Mouse (Mus musculus) lung, adult 2 months (tissue): Measurements from ENCODE around the gene Plppr3. TPM values are rescaled to one million over a fixed set of nuclear protein-coding genes. Genes with fewer than 3 reads are reported as not detected.

Experiments used
- DNase-seq: peaks from one replicate; pipeline ENCODE4 v3.0.0; 2022
- H3K4me1 ChIP-seq: fragments of 200-500 bp; 2 replicates; pipeline ENCODE4 v1.6.1; 2011; ENCODE audit warnings: low read length; ENCODE audit not compliant: control insufficient read depth, insufficient read depth
- H3K4me3 ChIP-seq: fragments of 200-500 bp; replicated peaks from 2 replicates; pipeline ENCODE3; 2011; ENCODE audit warnings: low read depth, mild to moderate bottlenecking, control low read depth, low read length; ENCODE audit errors: extremely low read depth
- CTCF ChIP-seq: fragments of 200-500 bp; IDR thresholded peaks from 2 replicates; pipeline ENCODE4 v1.5.1; 2011; ENCODE audit warnings: mild to moderate bottlenecking, low read length, control low read depth; ENCODE audit not compliant: insufficient read depth
- POLR2A ChIP-seq: fragments of 200-500 bp; IDR thresholded peaks from 2 replicates; pipeline ENCODE4 v1.6.1; 2011; ENCODE audit warnings: low read depth, mild to moderate bottlenecking, control low read depth, low read length, borderline replicate concordance; ENCODE audit errors: extremely low read depth
- WGBS: fragments of 180-500 bp; shearing (Covaris S2); methylation state at CpG from one replicate; pipeline ENCODE4 v1.1.7; 2018; 5-methylcytosine and 5-hydroxymethylcytosine counted together
- polyA plus RNA-seq: library from polyadenylated mRNA; depleted of rRNA; stranded (reverse); fragments of >200 nt; gene quantifications from 2 replicates; pipeline ENCODE4 v1.2.3, GENCODE M21; 2012; rRNA removed

Plppr3 gene
- 8.4 and 8.9 TPM in 2 replicates for polyA plus RNA-seq

GRCm38 (mm10) chr10:79874290-79874862 is at the start of gene Plppr3, which contains the start of gene Prtn3:
Gene Plppr3 (minus strand): TSS chr10:79874634.
Gene Prtn3 (plus strand): TSS chr10:79874476.
- no peak for DNase-seq
- Histone ChIP-seq H3K4me1 (peaks cover 7% of the 10 kb centered on the region), H3K4me3 (peak within 1 kb of the TSS; percentile 57)
- WGBS: 2% methylated on average over 57 of the region's 57 CpGs
- no peak for TF ChIP-seq CTCF
- TF ChIP-seq POLR2A: no peak

GRCm38 (mm10) chr10:79921572-79921971 is 47.1 kb upstream of the Plppr3 start:
- no peak for DNase-seq
- peaks cover 12% of the 10 kb centered on the region for H3K4me1 ChIP-seq
- 20% methylated on average over 34 of the region's 34 CpGs for WGBS
- no peak for TF ChIP-seq CTCF
- H3K4me3 ChIP-seq: no peak overlapping the region

- H3K4me1 ChIP-seq: peaks cover 10% of the 10 kb centered on the region
- WGBS: 16% methylated on average over 41 of the region's 41 CpGs
- TF ChIP-seq CTCF (no peak), POLR2A (no peak)
- no peak within 1 kb of the TSS for H3K4me3 ChIP-seq
- DNase-seq: no peak
Observed at GRCm38 (mm10) chr10:79920958-79921535, 46.6 kb upstream of the Plppr3 start, which contains the start of gene R3hdm4. Gene R3hdm4 (minus strand): TSS chr10:79921208.

- no peak for DNase-seq
- WGBS: 31% methylated on average over 26 of the region's 26 CpGs
- peaks cover 13% of the 10 kb centered on the region for H3K4me1 ChIP-seq
- no peak overlapping the region for H3K4me3 ChIP-seq
- TF ChIP-seq CTCF (no peak), POLR2A (no peak)
Observed at GRCm38 (mm10) chr10:79920056-79920890, 45.8 kb upstream of the Plppr3 start.

- H3K4me3 ChIP-seq: peak overlapping the region; percentile 42
- H3K4me1 ChIP-seq: peaks cover 13% of the 10 kb centered on the region
- DNase-seq: no peak
- 16% methylated on average over 21 of the region's 21 CpGs for WGBS
- TF ChIP-seq POLR2A: no peak
- TF ChIP-seq CTCF: no peak
Observed at GRCm38 (mm10) chr10:79919251-79919849, 44.9 kb upstream of the Plppr3 start.

- TF ChIP-seq CTCF (no peak), POLR2A (peak; percentile 48; the same call in 1 of the 2 replicates)
- 22% methylated on average over 35 of the region's 35 CpGs for WGBS
- no peak for DNase-seq
- Histone ChIP-seq H3K4me1 (peaks cover 13% of the 10 kb centered on the region), H3K4me3 (peak overlapping the region; percentile 55)
Observed at GRCm38 (mm10) chr10:79918231-79919078, 44.0 kb upstream of the Plppr3 start.

- DNase-seq: no peak
- Histone ChIP-seq H3K4me1 (peaks cover 13% of the 10 kb centered on the region), H3K4me3 (no peak overlapping the region)
- TF ChIP-seq POLR2A (no peak), CTCF (no peak)
- 71% methylated on average over 5 of the region's 5 CpGs for WGBS
Observed at GRCm38 (mm10) chr10:79917532-79918100, 43.2 kb upstream of the Plppr3 start.

GRCm38 (mm10) chr10:79916808-79917531 is 42.5 kb upstream of the Plppr3 start, which contains the start of gene Kiss1r:
Gene Kiss1r (plus strand): TSS chr10:79916971.
- WGBS: 2% methylated on average over 42 of the region's 42 CpGs
- H3K4me3 ChIP-seq: peak within 1 kb of the TSS; percentile 89
- peaks cover 13% of the 10 kb centered on the region for H3K4me1 ChIP-seq
- DNase-seq: peak; percentile 93
- TF ChIP-seq CTCF (no peak), POLR2A (peak; percentile 90)
